Mouse (Mus musculus) ES-E14 (cell line): ENCODE data around the gene Wls. TPM values are rescaled to one million over a fixed set of nuclear protein-coding genes. Genes with fewer than 3 reads are reported as not detected.

Experiments
- DNase-seq: peaks from one replicate; pipeline ENCODE4 v3.0.0-alpha.2; 2013; ENCODE audit warnings: low read depth, low spot score
- H3K27ac ChIP-seq: 2 replicates; pipeline ENCODE4 v1.5.1; 2012; ENCODE audit warnings: low read depth, mild to moderate bottlenecking, low read length, moderate library complexity, mixed read lengths; ENCODE audit not compliant: poor library complexity, insufficient read depth, severe bottlenecking
- H3K36me3 ChIP-seq: 2 replicates; pipeline ENCODE4 v1.6.1; 2012; ENCODE audit warnings: mild to moderate bottlenecking, low read length, moderate library complexity, mixed read lengths; ENCODE audit not compliant: control insufficient read depth, poor library complexity, insufficient read depth, severe bottlenecking
- H3K4me1 ChIP-seq, 2 experiments: fragments of 150-350 bp in 1 of 2; sonication (generic) in 1 of 2; 2 replicates each; pipeline ENCODE4 v1.6.1; 2012; ENCODE audit warnings: low read length in 2 of 2, mild to moderate bottlenecking in 1 of 2, mixed read lengths in 1 of 2; ENCODE audit not compliant: control insufficient read depth in 2 of 2, insufficient read depth in 2 of 2, poor library complexity in 1 of 2
- H3K4me3 ChIP-seq, 2 experiments: fragments of 150-350 bp in 1 of 2; sonication (generic) in 1 of 2; 2 replicates each; pipeline ENCODE4 v1.5.1; 2012; ENCODE audit warnings: low read length in 2 of 2, low read depth in 1 of 2, mild to moderate bottlenecking in 1 of 2, mixed read lengths in 1 of 2; ENCODE audit not compliant: insufficient read depth in 1 of 2, poor library complexity in 1 of 2, severe bottlenecking in 1 of 2
- H3K9ac ChIP-seq: 2 replicates; pipeline ENCODE4 v1.6.1; 2012; ENCODE audit warnings: low read depth, mild to moderate bottlenecking, low read length, mixed read lengths; ENCODE audit not compliant: poor library complexity, insufficient read depth, severe bottlenecking
- H3K9me3 ChIP-seq: fragments of 150-350 bp; sonication (generic); 2 replicates; pipeline ENCODE4 v1.6.1; 2012; ENCODE audit warnings: low read depth, mild to moderate bottlenecking, low read length; ENCODE audit not compliant: control insufficient read depth, insufficient read depth
- CHD2 ChIP-seq: IDR thresholded peaks from 2 replicates; pipeline ENCODE4 v1.6.1; 2014; ENCODE audit warnings: mild to moderate bottlenecking, low read depth, low read length, inconsistent platforms
- HCFC1 ChIP-seq: IDR thresholded peaks from 2 replicates; pipeline ENCODE4 v1.6.1; 2012; ENCODE audit warnings: low read length, inconsistent platforms, borderline replicate concordance; ENCODE audit not compliant: insufficient read depth
- MAFK ChIP-seq: IDR thresholded peaks from 2 replicates; pipeline ENCODE4 v1.6.1; 2014; ENCODE audit warnings: mild to moderate bottlenecking, low read depth, low read length, inconsistent platforms; ENCODE audit not compliant: insufficient read depth
- ZC3H11A ChIP-seq: IDR thresholded peaks from 2 replicates; pipeline ENCODE4 v1.6.1; 2012; ENCODE audit warnings: low read depth, mild to moderate bottlenecking, inconsistent platforms, low read length, borderline replicate concordance
- ZNF384 ChIP-seq: IDR thresholded peaks from 2 replicates; pipeline ENCODE4 v1.6.1; 2012; ENCODE audit warnings: low read depth, low read length, inconsistent platforms
- in situ Hi-C, 2 experiments: fragments of 600-800 bp; cut with MboI; formaldehyde crosslinking; loops; one replicate each; pipeline ENCODE4 v1.15.1; 2025; ENCODE audit warnings: low sequenced_read_pairs in 2 of 2, inconsistent platforms in 1 of 2; ENCODE audit not compliant: unreplicated experiment in 2 of 2
- total RNA-seq: library from RNA; depleted of rRNA; stranded (reverse); fragments of 300-350 nt; gene quantifications from 2 replicates; pipeline ENCODE4 v1.2.3, GENCODE M21; 2012; rRNA removed

The Wls gene
- total RNA-seq, 1 experiment: 72.1 TPM

GRCm38 (mm10) chr3:159890176-159891056, 50.9 kb downstream of the Wls start:
- Histone ChIP-seq H3K9me3 (no peaks in the 10 kb centered on the region), H3K9ac (no peak overlapping the region), H3K4me1 (no peaks in the 10 kb centered on the region), H3K27ac (no peak overlapping the region), H3K4me3 (no peak overlapping the region), H3K36me3 (no peaks in the 10 kb centered on the region)
- no peak for DNase-seq
- TF ChIP-seq CHD2 (no peak), ZC3H11A (no peak), MAFK (no peak), HCFC1 (no peak), ZNF384 (no peak)
- in situ Hi-C loops: no loop called here

GRCm38 (mm10) chr3:159891057-159891752, 51.7 kb downstream of the Wls start:
- H3K9me3 ChIP-seq: no peaks in the 10 kb centered on the region
- no peaks in the 10 kb centered on the region for H3K4me1 ChIP-seq
- H3K9ac ChIP-seq: no peak overlapping the region
- H3K4me3 ChIP-seq: no peak overlapping the region
- no peak overlapping the region; the same call in 1 of the 2 replicates for H3K27ac ChIP-seq
- TF ChIP-seq ZC3H11A (no peak), ZNF384 (no peak), HCFC1 (no peak), MAFK (no peak), CHD2 (no peak)
- in situ Hi-C loops: no loop called here
- DNase-seq: no peak
- H3K36me3 ChIP-seq: no peaks in the 10 kb centered on the region

GRCm38 (mm10) chr3:159907329-159907728, 67.9 kb downstream of the Wls start:
- no peak for TF ChIP-seq CHD2
- no peak for TF ChIP-seq MAFK
- Histone ChIP-seq H3K36me3 (no peaks in the 10 kb centered on the region), H3K9me3 (no peaks in the 10 kb centered on the region), H3K4me1 (no peaks in the 10 kb centered on the region), H3K4me3 (no peak overlapping the region), H3K27ac (no peak overlapping the region), H3K9ac (no peak overlapping the region)
- in situ Hi-C loops: no loop called here
- DNase-seq: no peak

GRCm38 (mm10) chr3:159917328-159918090, 78.0 kb downstream of the Wls start:
- H3K9me3 ChIP-seq: no peaks in the 10 kb centered on the region
- no peak overlapping the region for H3K4me3 ChIP-seq
- no peak for TF ChIP-seq CHD2
- no peak for TF ChIP-seq ZNF384
- TF ChIP-seq ZC3H11A: no peak
- TF ChIP-seq MAFK: no peak
- no peak for TF ChIP-seq HCFC1
- no peak overlapping the region for H3K27ac ChIP-seq
- in situ Hi-C loops: no loop called here
- H3K4me1 ChIP-seq: no peaks in the 10 kb centered on the region
- DNase-seq: no peak
- no peaks in the 10 kb centered on the region for H3K36me3 ChIP-seq
- H3K9ac ChIP-seq: no peak overlapping the region

Other genes with a start within 250 kb of the Wls start
- not detected in 2 replicates for gene Rpe65, start 240.5 kb upstream of the Wls start, total RNA-seq